Mouse (Mus musculus) MEL (cell line): ENCODE data around the gene Eif4a2. TPM values are rescaled to one million over a fixed set of nuclear protein-coding genes. Genes with fewer than 3 reads are reported as not detected.

Source experiments
- DNase-seq: peaks from one replicate; pipeline ENCODE4 v3.0.0; 2011; ENCODE audit warnings: low read depth, low spot score
- H3K27ac ChIP-seq: 2 replicates; pipeline ENCODE4 v1.5.1; 2012; ENCODE audit warnings: low read depth, mild to moderate bottlenecking, control low read depth, low read length, moderate library complexity; ENCODE audit not compliant: control insufficient read depth
- H3K27me3 ChIP-seq, 2 experiments: fragments of 150-350 bp in 1 of 2; sonication (generic) in 1 of 2; 2 replicates each; pipeline ENCODE4 v1.6.1; 2012; ENCODE audit warnings: low read length in 2 of 2, mild to moderate bottlenecking in 2 of 2, improper control_type of control experiment in 1 of 2, moderate library complexity in 1 of 2; ENCODE audit not compliant: insufficient read depth in 2 of 2, control insufficient read depth in 1 of 2
- H3K36me3 ChIP-seq, 2 experiments: 2 replicates each; pipeline ENCODE4 v1.6.1; 2012 to 2014; ENCODE audit warnings: low read length in 2 of 2, improper control_type of control experiment in 1 of 2, inconsistent platforms in 1 of 2, mild to moderate bottlenecking in 1 of 2; ENCODE audit not compliant: insufficient read depth in 2 of 2, control insufficient read depth in 1 of 2
- H3K4me1 ChIP-seq, 2 experiments: fragments of 150-350 bp in 1 of 2; sonication (generic) in 1 of 2; 2 replicates each; pipeline ENCODE4 v1.6.1; 2012; ENCODE audit warnings: low read length in 2 of 2, improper control_type of control experiment in 1 of 2, mild to moderate bottlenecking in 1 of 2; ENCODE audit not compliant: insufficient read depth in 2 of 2, control insufficient read depth in 1 of 2
- H3K4me3 ChIP-seq, 2 experiments: fragments of 150-350 bp in 1 of 2; sonication (generic) in 1 of 2; 2 replicates each; pipeline ENCODE4 v1.5.1; 2012; ENCODE audit warnings: low read depth in 2 of 2, low read length in 2 of 2, mild to moderate bottlenecking in 2 of 2, moderate library complexity in 2 of 2, control low read depth in 1 of 2, improper control_type of control experiment in 1 of 2; ENCODE audit not compliant: control insufficient read depth in 1 of 2, insufficient read depth in 1 of 2
- H3K79me2 ChIP-seq: 2 replicates; pipeline ENCODE4 v1.6.1; 2012; ENCODE audit warnings: mild to moderate bottlenecking, low read length, moderate library complexity; ENCODE audit not compliant: control insufficient read depth, poor library complexity, insufficient read depth
- H3K9ac ChIP-seq: 2 replicates; pipeline ENCODE4 v1.6.1; 2012; ENCODE audit warnings: low read depth, mild to moderate bottlenecking, control low read depth, low read length, moderate library complexity; ENCODE audit not compliant: control insufficient read depth, poor library complexity, severe bottlenecking
- H3K9me3 ChIP-seq: fragments of 150-350 bp; sonication (generic); replicated peaks from 2 replicates; pipeline ENCODE4 v1.6.1; 2012; ENCODE audit warnings: mild to moderate bottlenecking, low read length, improper control_type of control experiment, moderate library complexity; ENCODE audit not compliant: insufficient read depth
- CHD1 ChIP-seq: IDR thresholded peaks from 2 replicates; pipeline ENCODE4 v1.6.1; 2012; ENCODE audit warnings: low read depth, mild to moderate bottlenecking, inconsistent platforms, low read length, improper control_type of control experiment
- CTCF ChIP-seq, 3 experiments: IDR thresholded peaks in 2 of 3; conservative IDR thresholded peaks in 1 of 3; 2 replicates each; pipeline ENCODE4 v1.5.1; 2011 to 2012; ENCODE audit warnings: low read length in 3 of 3, low read depth in 2 of 3, mild to moderate bottlenecking in 2 of 3, improper control_type of control experiment in 1 of 3, inconsistent platforms in 1 of 3, mixed read lengths in 1 of 3, moderate library complexity in 1 of 3; ENCODE audit not compliant: control insufficient read depth in 1 of 3, insufficient read depth in 1 of 3, poor library complexity in 1 of 3, severe bottlenecking in 1 of 3
- E2F4 ChIP-seq: IDR thresholded peaks from 2 replicates; pipeline ENCODE4 v1.6.1; 2011; ENCODE audit warnings: low read depth, low read length, improper control_type of control experiment, borderline replicate concordance
- GABPA ChIP-seq: IDR thresholded peaks from 2 replicates; pipeline ENCODE4 v1.6.1; 2012; ENCODE audit warnings: low read depth, mild to moderate bottlenecking, inconsistent platforms, low read length, improper control_type of control experiment, moderate library complexity
- HCFC1 ChIP-seq: IDR thresholded peaks from 2 replicates; pipeline ENCODE4 v1.6.1; 2012; ENCODE audit warnings: low read depth, mild to moderate bottlenecking, inconsistent platforms, low read length, improper control_type of control experiment, moderate library complexity
- KAT2A ChIP-seq: conservative IDR thresholded peaks from 2 replicates; pipeline ENCODE4 v1.6.1; 2012; ENCODE audit warnings: low read depth, low read length, improper control_type of control experiment, inconsistent platforms
- MAFK ChIP-seq: IDR thresholded peaks from 2 replicates; pipeline ENCODE4 v1.6.1; 2011; ENCODE audit warnings: low read depth, mild to moderate bottlenecking, low read length, improper control_type of control experiment, borderline replicate concordance
- MAX ChIP-seq: IDR thresholded peaks from 2 replicates; pipeline ENCODE4 v1.6.1; 2011; ENCODE audit warnings: low read length, improper control_type of control experiment
- MEF2A ChIP-seq: IDR thresholded peaks from 2 replicates; pipeline ENCODE4 v1.6.1; 2014; ENCODE audit warnings: low read depth, mild to moderate bottlenecking, inconsistent platforms, low read length, improper control_type of control experiment; ENCODE audit not compliant: poor library complexity, insufficient replicate concordance, severe bottlenecking; ENCODE audit errors: extremely low read depth
- NELFE ChIP-seq: IDR thresholded peaks from 2 replicates; pipeline ENCODE4 v1.6.1; 2011; ENCODE audit warnings: low read depth, low read length, improper control_type of control experiment
- POLR2A ChIP-seq, 2 experiments: IDR thresholded peaks; 2 replicates each; pipeline ENCODE4 v1.6.1; 2011 to 2012; ENCODE audit warnings: low read length in 2 of 2, mild to moderate bottlenecking in 2 of 2, control low read depth in 1 of 2, improper control_type of control experiment in 1 of 2, low read depth in 1 of 2, moderate library complexity in 1 of 2; ENCODE audit not compliant: control insufficient read depth in 1 of 2, insufficient read depth in 1 of 2, poor library complexity in 1 of 2
- RAD21 ChIP-seq: IDR thresholded peaks from 2 replicates; pipeline ENCODE4 v1.6.1; 2011; ENCODE audit warnings: mild to moderate bottlenecking, low read depth, low read length, improper control_type of control experiment
- SIN3A ChIP-seq: IDR thresholded peaks from 2 replicates; pipeline ENCODE4 v1.6.1; 2012; ENCODE audit warnings: low read length, improper control_type of control experiment, inconsistent platforms
- SMC3 ChIP-seq: IDR thresholded peaks from 2 replicates; pipeline ENCODE4 v1.6.1; 2011; ENCODE audit warnings: low read depth, low read length, improper control_type of control experiment
- TAL1 ChIP-seq: IDR thresholded peaks from 2 replicates; pipeline ENCODE4 v1.6.1; 2012; ENCODE audit warnings: mild to moderate bottlenecking, inconsistent platforms, low read length, moderate library complexity, mixed read lengths
- USF1 ChIP-seq: IDR thresholded peaks from 2 replicates; pipeline ENCODE4 v1.6.1; 2014; ENCODE audit warnings: low read depth, mild to moderate bottlenecking, inconsistent platforms, low read length, improper control_type of control experiment, moderate library complexity
- ZC3H11A ChIP-seq: IDR thresholded peaks from 2 replicates; pipeline ENCODE4 v1.6.1; 2012; ENCODE audit warnings: low read depth, mild to moderate bottlenecking, inconsistent platforms, low read length, improper control_type of control experiment
- ZKSCAN1 ChIP-seq: IDR thresholded peaks from 2 replicates; pipeline ENCODE4 v1.6.1; 2012; ENCODE audit warnings: low read depth, mild to moderate bottlenecking, inconsistent platforms, low read length, improper control_type of control experiment, moderate library complexity
- ZMIZ1 ChIP-seq: IDR thresholded peaks from 2 replicates; pipeline ENCODE4 v1.6.1; 2012; ENCODE audit warnings: low read depth, mild to moderate bottlenecking, inconsistent platforms, low read length, improper control_type of control experiment, moderate library complexity
- polyA plus RNA-seq, 2 experiments: library from polyadenylated mRNA; stranded (reverse) in 1 of 2; unstranded in 1 of 2; fragments of >175 nt in 1 of 2; fragments of >200 nt in 1 of 2; gene quantifications; 2 replicates each; pipeline versions ENCODE4 v1.2.1 to v1.2.4; 2012; ENCODE audit warnings: low replicate concordance in 2 of 2, low read depth in 1 of 2; ENCODE audit not compliant: insufficient read length in 2 of 2, insufficient read depth in 1 of 2, missing spikeins in 1 of 2
- total RNA-seq: library from RNA; depleted of rRNA; stranded (reverse); fragments of 300-350 nt; gene quantifications from 2 replicates; pipeline ENCODE4 v1.2.3, GENCODE M21; 2012

Gene Eif4a2
- total and polyA plus RNA-seq, 3 experiments, result 248 to 2,083 (median 290) TPM

- Histone ChIP-seq H3K27me3 (peaks cover 0 to 4% of the 10 kb centered on the region in 2 experiments; a peak in 2 of 4 replicates), H3K79me2 (no peaks in the 10 kb centered on the region), H3K4me1 (no peaks in the 10 kb centered on the region), H3K36me3 (no peaks in the 10 kb centered on the region), H3K9ac (no peak overlapping the region), H3K9me3 (no peaks in the 10 kb centered on the region), H3K4me3 (no peak overlapping the region), H3K27ac (no peak overlapping the region)
- no peak for DNase-seq
- no peak for TF ChIP-seq NELFE
- no peak for TF ChIP-seq ZMIZ1
- no peak for TF ChIP-seq MAX
- TF ChIP-seq MAFK, result no peak
- no peak for TF ChIP-seq POLR2A (IDR thresholded peaks at IDR 0.05; ENCODE audit: control insufficient read depth in 1 of 2, insufficient read depth in 1 of 2, low read depth in 1 of 2, low read length in 2 of 2, poor library complexity in 1 of 2)
- no peak for TF ChIP-seq E2F4
Measured at GRCm38 (mm10) chr16:23149396-23149795, 42.2 kb downstream of the Eif4a2 start.

DNA sequence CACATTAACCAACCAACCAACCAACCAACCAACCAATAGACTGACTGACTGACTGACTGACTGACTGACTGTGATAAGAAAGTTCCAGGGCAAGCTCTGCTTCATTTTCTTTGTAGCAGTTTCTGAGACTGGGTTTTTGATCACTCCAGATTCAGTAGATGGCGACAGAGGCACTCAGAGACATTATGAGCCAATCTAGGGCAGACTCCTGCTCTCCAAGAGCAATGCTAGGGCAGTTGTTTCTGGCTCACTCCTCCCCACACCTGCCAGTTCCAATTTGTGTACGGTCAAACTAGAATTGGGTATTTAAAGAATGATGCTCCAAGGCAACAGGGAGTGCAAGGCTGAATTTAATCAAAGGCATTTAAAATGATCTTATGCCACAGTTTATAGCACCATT is 44.2 kb downstream of the Eif4a2 start:
- TF ChIP-seq GABPA (no peak), SMC3 (peak; percentile 43), HCFC1 (no peak), SIN3A (no peak), ZC3H11A (peak; percentile 12; the same call in 1 of the 2 replicates), TAL1 (no peak), RAD21 (peak; percentile 43), CHD1 (no peak), KAT2A (no peak), CTCF (IDR thresholded peaks at IDR 0.05 in 2 of 3, conservative IDR thresholded peaks at IDR 0.05 in 1 of 3; ENCODE audit: control insufficient read depth in 1 of 3, insufficient read depth in 1 of 3, low read depth in 2 of 3, low read length in 3 of 3, poor library complexity in 1 of 3, severe bottlenecking in 1 of 3) (peak in 1 of 3 experiments; percentile 35; a peak in 1 of 6 replicates), USF1 (no peak), MEF2A (no peak), ZKSCAN1 (no peak)
- Histone ChIP-seq H3K9me3 (no peaks in the 10 kb centered on the region), H3K27ac (no peak overlapping the region), H3K9ac (no peak overlapping the region), H3K4me3 (no peak overlapping the region), H3K79me2 (no peaks in the 10 kb centered on the region), H3K27me3 (peaks cover 0 to 4% of the 10 kb centered on the region in 2 experiments; a peak in 2 of 4 replicates), H3K4me1 (no peaks in the 10 kb centered on the region), H3K36me3 (no peaks in the 10 kb centered on the region)
- DNase-seq, result no peak
